Mouse (Mus musculus) stomach, embryonic 14.5 days (tissue): ENCODE results near the gene Lepr. TPM values are rescaled to one million over a fixed set of nuclear protein-coding genes. Genes with fewer than 3 reads are reported as not detected.

ENCODE experiments used
- ATAC-seq: fragments of 200-750 bp; cut with Nextera tagmentation; 2 replicates; pipeline ENCODE4 v1.8.0; 2017; ENCODE audit warnings: low read depth, moderate TSS enrichment; ENCODE audit not compliant: insufficient number of reproducible peaks, insufficient read depth, low FRiP score
- H3K27ac ChIP-seq: fragments of 300-500 bp; sonication (generic); 2 replicates; pipeline ENCODE4 v1.5.1; 2014; ENCODE audit warnings: mild to moderate bottlenecking, low read length, moderate library complexity, mixed read lengths
- H3K27me3 ChIP-seq: fragments of 300-500 bp; sonication (generic); 2 replicates; pipeline ENCODE4 v1.6.1; 2014; ENCODE audit warnings: low read length, control low read depth, mixed read lengths; ENCODE audit not compliant: control insufficient read depth, insufficient read depth
- H3K36me3 ChIP-seq: fragments of 300-500 bp; sonication (generic); 2 replicates; pipeline ENCODE4 v1.6.1; 2014; ENCODE audit warnings: mild to moderate bottlenecking, control low read depth, low read length, moderate library complexity, mixed read lengths; ENCODE audit not compliant: control insufficient read depth, insufficient read depth
- H3K4me1 ChIP-seq: fragments of 300-500 bp; sonication (generic); 2 replicates; pipeline ENCODE4 v1.6.1; 2014; ENCODE audit warnings: low read length, control low read depth, mixed read lengths; ENCODE audit not compliant: control insufficient read depth, insufficient read depth
- H3K4me2 ChIP-seq: fragments of 300-500 bp; sonication (generic); replicated peaks from 2 replicates; pipeline ENCODE4 v1.6.1; 2014; ENCODE audit warnings: low read depth, low read length, control low read depth
- H3K4me3 ChIP-seq: fragments of 300-500 bp; sonication (generic); 2 replicates; pipeline ENCODE4 v1.5.1; 2014; ENCODE audit warnings: low read depth, low read length, control low read depth
- H3K9ac ChIP-seq: fragments of 300-500 bp; sonication (generic); replicated peaks from 2 replicates; pipeline ENCODE4 v1.6.1; 2014; ENCODE audit warnings: low read depth, mild to moderate bottlenecking, control low read depth, low read length, moderate library complexity, mixed read lengths
- H3K9me3 ChIP-seq: fragments of 300-500 bp; sonication (generic); 2 replicates; pipeline ENCODE4 v1.6.1; 2016; ENCODE audit warnings: low read depth, low read length, control low read depth; ENCODE audit not compliant: control insufficient read depth
- WGBS: fragments of 180-500 bp; shearing (Covaris S2); extraction: QIAGEN DNeasy Blood & Tissue Kit; methylation state at CpG from one replicate; pipeline ENCODE4 v1.1.7; 2014; 5-methylcytosine and 5-hydroxymethylcytosine counted together
- polyA plus RNA-seq: library from polyadenylated mRNA; unstranded; fragments of >200 nt; fragmentation: Nextera tagmentation; extraction: Ambion mirVana; gene quantifications from 2 replicates; pipeline ENCODE4 v1.2.1, GENCODE M21; 2014

Lepr gene
- polyA plus RNA-seq = 3.0 and 3.7 TPM in 2 replicates

GRCm38 (mm10) chr4:101717367-101718121 is at the start of gene Lepr:
TSS of gene Lepr (plus strand) at chr4:101717404.
- ATAC-seq = peak; percentile 53; the same call in 1 of the 2 replicates
- H3K4me2 ChIP-seq = peak within 1 kb of the TSS; percentile 94
- WGBS = under 1% methylated on average over 50 of the region's 50 CpGs

GRCm38 (mm10) chr4:101669161-101669560 is 48.0 kb upstream of the Lepr start:
- Histone ChIP-seq H3K27ac (no peak overlapping the region), H3K4me3 (no peak overlapping the region), H3K27me3 (no peaks in the 10 kb centered on the region), H3K4me2 (no peak overlapping the region), H3K9ac (no peak overlapping the region), H3K9me3 (no peaks in the 10 kb centered on the region), H3K36me3 (no peaks in the 10 kb centered on the region), H3K4me1 (no peaks in the 10 kb centered on the region)
- WGBS = 67% methylated on average over 5 of the region's 5 CpGs
- ATAC-seq = no peak

More at GRCm38 (mm10) chr4:101717367-101718121, at the start of gene Lepr:
- no peaks in the 10 kb centered on the region for H3K9me3 ChIP-seq
- H3K4me3 ChIP-seq = peak within 1 kb of the TSS; percentile 40
- H3K4me1 ChIP-seq = peaks cover 6% of the 10 kb centered on the region
- H3K36me3 ChIP-seq = no peaks in the 10 kb centered on the region
- peak within 1 kb of the TSS; percentile 25; the same call in 1 of the 2 replicates for H3K9ac ChIP-seq
- H3K27me3 ChIP-seq = no peaks in the 10 kb centered on the region; the same call in 1 of the 2 replicates
- H3K27ac ChIP-seq = no peak within 1 kb of the TSS

- H3K27ac ChIP-seq = no peak overlapping the region
- no peaks in the 10 kb centered on the region for H3K9me3 ChIP-seq
- H3K4me3 ChIP-seq = no peak overlapping the region
- no peak overlapping the region for H3K9ac ChIP-seq
- H3K4me1 ChIP-seq = no peaks in the 10 kb centered on the region
- no peak for ATAC-seq
- H3K4me2 ChIP-seq = no peak overlapping the region
- 79% methylated on average over 5 of the region's 5 CpGs for WGBS
- H3K27me3 ChIP-seq = no peaks in the 10 kb centered on the region
- H3K36me3 ChIP-seq = no peaks in the 10 kb centered on the region
Observed at GRCm38 (mm10) chr4:101669811-101670210, 47.4 kb upstream of the Lepr start.

GRCm38 (mm10) chr4:101674790-101675189 is 42.4 kb upstream of the Lepr start:
- 61% methylated on average over 5 of the region's 5 CpGs for WGBS
- Histone ChIP-seq H3K36me3 (no peaks in the 10 kb centered on the region), H3K4me3 (no peak overlapping the region), H3K4me2 (no peak overlapping the region), H3K27ac (no peak overlapping the region), H3K9ac (no peak overlapping the region), H3K9me3 (no peaks in the 10 kb centered on the region), H3K27me3 (no peaks in the 10 kb centered on the region), H3K4me1 (no peaks in the 10 kb centered on the region)
- no peak for ATAC-seq

- Histone ChIP-seq H3K4me3 (no peak overlapping the region), H3K9me3 (no peaks in the 10 kb centered on the region), H3K27ac (no peak overlapping the region), H3K27me3 (no peaks in the 10 kb centered on the region), H3K9ac (no peak overlapping the region), H3K4me2 (no peak overlapping the region), H3K36me3 (no peaks in the 10 kb centered on the region), H3K4me1 (no peaks in the 10 kb centered on the region)
- WGBS = 48% methylated on average over 4 of the region's 4 CpGs
- ATAC-seq = no peak
Observed at GRCm38 (mm10) chr4:101675726-101676125, 41.5 kb upstream of the Lepr start.

- no peaks in the 10 kb centered on the region for H3K36me3 ChIP-seq
- H3K4me3 ChIP-seq = no peak overlapping the region
- no peaks in the 10 kb centered on the region for H3K4me1 ChIP-seq
- H3K4me2 ChIP-seq = no peak overlapping the region
- WGBS = 91% methylated on average over 4 of the region's 4 CpGs
- ATAC-seq = no peak
- H3K27me3 ChIP-seq = no peaks in the 10 kb centered on the region
- no peak overlapping the region for H3K27ac ChIP-seq
- H3K9me3 ChIP-seq = no peaks in the 10 kb centered on the region
- H3K9ac ChIP-seq = no peak overlapping the region
Observed at GRCm38 (mm10) chr4:101682620-101683019, 34.6 kb upstream of the Lepr start.

- H3K4me2 ChIP-seq = no peak overlapping the region
- no peaks in the 10 kb centered on the region for H3K4me1 ChIP-seq
- H3K36me3 ChIP-seq = no peaks in the 10 kb centered on the region
- H3K4me3 ChIP-seq = no peak overlapping the region
- H3K9ac ChIP-seq = no peak overlapping the region
- H3K9me3 ChIP-seq = no peaks in the 10 kb centered on the region
- no peak for ATAC-seq
- H3K27me3 ChIP-seq = no peaks in the 10 kb centered on the region
- no peak overlapping the region for H3K27ac ChIP-seq
- 66% methylated on average over 3 of the region's 3 CpGs for WGBS
Observed at GRCm38 (mm10) chr4:101683086-101683485, 34.1 kb upstream of the Lepr start.

- H3K4me1 ChIP-seq = no peaks in the 10 kb centered on the region
- H3K4me3 ChIP-seq = no peak overlapping the region
- no peaks in the 10 kb centered on the region for H3K9me3 ChIP-seq
- 80% methylated on average over 3 of the region's 3 CpGs for WGBS
- H3K27ac ChIP-seq = no peak overlapping the region
- no peak for ATAC-seq
- H3K36me3 ChIP-seq = no peaks in the 10 kb centered on the region
- H3K9ac ChIP-seq = no peak overlapping the region
- no peak overlapping the region for H3K4me2 ChIP-seq
- no peaks in the 10 kb centered on the region for H3K27me3 ChIP-seq
Observed at GRCm38 (mm10) chr4:101684821-101685220, 32.4 kb upstream of the Lepr start.
